Mouse (Mus musculus): ENCODE data around the gene Dgkd. TPM values are rescaled to one million over a fixed set of nuclear protein-coding genes. Genes with fewer than 3 reads are reported as not detected.

The Dgkd gene
- total RNA-seq, 1 experiment from 2014 or later = 81.6 TPM

DNA sequence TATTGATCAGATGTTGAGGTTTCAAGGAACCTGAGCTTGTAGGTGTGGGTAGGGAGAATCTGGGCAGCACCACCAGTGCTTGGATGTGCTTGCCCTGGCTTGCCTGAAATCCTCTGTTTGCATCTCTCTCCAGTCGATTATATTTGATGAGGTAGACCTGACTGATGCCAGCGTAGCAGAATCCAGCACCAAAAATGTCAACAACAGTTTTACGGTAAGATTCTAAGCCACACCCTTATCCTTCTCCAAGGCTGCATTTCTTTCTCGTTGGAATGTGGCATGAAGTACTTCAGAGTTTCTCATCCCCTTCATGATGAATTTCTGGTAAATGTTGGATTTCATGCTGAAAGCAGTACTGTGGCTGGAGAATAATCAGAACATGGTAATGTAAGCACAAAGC is 28.6 kb downstream of the Dgkd start:
- no peak for DNase-seq

DNA sequence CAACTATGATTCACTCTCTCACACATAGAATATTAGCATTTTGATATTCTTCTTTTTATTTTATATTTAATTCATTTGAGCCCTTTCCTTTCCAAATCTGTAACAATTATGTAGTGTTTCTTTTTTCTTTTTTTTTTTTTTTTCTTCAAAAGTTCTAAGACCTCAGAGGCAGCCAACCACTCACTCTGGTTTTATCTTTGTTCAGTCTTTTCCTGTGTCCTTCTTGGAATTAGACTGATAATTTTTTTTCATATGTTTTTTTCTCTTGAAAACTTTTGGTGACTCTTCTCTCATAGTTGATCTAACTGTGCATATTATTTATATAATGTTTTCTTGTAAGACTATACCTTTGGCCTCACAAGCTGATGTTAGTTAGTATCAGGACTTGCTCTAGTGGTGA is 29.5 kb downstream of the Dgkd start:
- no peak for DNase-seq

DNA sequence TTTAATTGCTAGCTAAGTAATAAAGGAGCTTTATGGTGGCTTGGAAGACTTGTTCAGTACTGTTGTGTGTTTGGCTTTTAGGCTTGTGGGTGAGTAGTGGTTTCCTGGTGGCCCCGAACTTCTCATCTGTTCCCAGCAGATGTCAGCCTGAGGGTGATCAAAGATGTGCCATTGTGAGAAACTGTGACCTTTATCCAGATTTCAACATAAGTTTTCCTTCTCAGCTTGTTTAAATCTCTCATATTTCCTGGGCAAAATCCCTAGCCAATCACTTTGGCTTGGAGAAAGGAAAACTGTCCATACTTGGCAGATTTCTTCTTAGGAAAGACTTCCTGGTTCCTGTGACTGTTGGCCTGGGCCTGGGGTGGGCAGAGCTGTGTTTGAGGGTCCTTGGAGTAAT is 37.9 kb downstream of the Dgkd start:
- peak; percentile 36 for DNase-seq

DNA sequence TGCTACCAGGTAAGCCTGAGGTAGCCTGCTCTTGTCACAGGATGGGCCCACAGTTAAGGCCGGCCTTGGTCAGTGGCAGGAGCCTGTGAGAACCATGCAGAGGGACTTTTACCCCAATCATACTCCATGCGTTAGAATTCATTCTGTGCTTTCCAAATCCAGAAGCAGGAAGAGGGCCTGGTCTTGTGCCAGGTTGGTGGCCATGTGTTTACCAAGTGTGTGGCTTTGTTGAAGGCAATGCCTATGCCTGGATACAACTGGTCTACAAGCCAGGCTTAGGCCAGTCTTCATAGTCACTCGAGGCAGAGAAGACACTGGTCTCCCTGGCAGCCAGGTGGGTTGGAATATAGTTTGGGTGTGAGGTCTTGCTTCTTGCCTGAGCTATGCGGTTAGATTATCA is 38.5 kb downstream of the Dgkd start:
- peak; percentile 29 for DNase-seq

DNA sequence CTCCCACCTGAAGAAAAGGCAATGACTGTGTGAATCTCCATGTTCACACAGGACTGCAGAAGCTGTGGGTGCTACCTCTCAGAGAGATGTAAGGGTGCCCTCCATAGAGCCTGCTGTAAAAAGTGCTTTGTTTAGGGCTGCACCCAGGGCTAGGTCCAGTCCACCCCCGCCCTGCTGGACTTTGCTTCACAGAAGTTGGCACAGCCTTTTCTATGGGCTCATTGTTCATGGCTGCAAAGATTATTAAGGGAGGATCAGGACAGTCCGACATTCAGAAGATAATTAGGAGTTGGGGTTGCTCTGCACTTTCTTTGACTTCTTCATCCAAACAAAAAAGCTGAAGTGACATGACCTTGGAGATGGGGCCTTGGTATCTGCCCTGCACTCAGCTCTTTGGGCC is 39.4 kb downstream of the Dgkd start:
- no peak for DNase-seq

DNA sequence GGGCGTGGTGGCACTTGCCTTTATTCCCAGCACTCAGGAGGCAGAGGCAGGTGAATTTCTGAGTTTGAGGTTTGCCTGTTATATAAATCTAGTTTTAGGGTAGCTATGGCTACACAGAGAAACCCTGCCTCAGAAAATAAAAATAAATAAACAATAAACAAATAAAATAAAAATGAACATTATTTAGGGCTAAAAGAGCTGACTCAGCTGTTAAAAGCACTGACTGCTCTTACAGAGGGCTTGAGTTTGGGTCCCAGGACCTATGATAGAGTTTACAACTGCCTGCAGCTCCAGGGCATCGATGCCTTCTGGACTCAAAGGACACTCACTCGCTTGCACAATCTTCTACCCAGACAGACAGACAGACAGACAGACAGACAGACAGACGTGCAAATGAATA is 40.3 kb downstream of the Dgkd start:
- DNase-seq = no peak

DNA sequence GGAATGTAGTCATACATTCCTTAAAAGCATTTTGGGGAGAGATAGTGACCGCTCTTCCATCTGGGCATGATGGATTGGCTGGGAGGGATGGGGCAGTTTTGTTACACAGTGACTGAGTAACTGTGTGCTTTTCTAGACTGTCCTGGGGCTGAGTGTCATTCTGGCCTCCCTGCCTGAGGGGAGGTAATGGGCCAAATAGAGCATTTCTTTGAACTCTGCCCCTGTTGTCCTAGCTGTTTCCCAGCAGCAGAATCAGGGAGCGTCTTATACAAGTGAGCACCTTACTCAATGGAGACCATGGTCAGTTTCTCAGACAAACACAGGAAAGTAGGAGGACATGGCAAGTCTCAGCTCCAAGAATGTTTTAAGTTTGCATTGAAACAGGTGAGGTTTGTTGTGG is 43.8 kb downstream of the Dgkd start:
- DNase-seq = no peak

DNA sequence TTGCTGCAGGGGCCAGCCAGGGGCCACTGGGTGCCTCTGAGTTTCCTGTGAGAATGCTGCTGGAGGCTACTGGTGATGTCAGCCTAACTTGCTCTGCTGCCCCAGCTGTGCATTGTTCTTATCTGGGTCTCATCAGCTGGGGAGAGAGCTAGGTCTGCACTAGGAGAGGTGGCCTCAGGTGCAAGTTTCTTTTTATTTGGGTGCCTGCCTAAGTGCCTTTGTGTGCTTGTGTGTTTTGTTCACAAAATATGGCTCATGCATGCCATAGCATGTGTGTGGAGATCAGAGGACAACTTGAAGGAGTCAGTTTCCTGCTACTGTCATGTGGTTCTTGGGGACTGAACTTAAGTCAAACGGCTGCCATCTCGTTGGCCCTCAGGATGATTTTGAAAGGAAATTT is 46.6 kb downstream of the Dgkd start:
- DNase-seq = no peak

DNA sequence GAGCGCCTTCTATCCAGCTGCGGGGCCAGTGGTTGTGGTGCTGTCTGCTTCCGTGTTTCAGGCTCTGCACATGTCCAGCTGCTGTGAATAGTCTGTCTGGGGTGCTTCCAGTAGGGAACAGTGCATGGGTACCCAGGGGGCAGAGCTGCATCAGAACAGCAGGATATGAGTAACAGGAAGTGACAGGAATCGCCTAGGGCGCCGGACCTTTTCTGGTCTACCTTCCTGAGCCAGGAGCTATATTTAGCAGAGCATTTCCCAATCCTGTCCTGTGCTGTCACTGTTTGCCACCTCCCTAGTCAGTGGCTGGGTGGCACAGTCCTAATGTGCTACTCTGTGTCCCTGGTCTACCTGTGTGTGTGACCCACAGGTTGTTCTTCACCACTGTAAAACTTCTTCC is 47.9 kb downstream of the Dgkd start:
- DNase-seq = peak; percentile 67

DNA sequence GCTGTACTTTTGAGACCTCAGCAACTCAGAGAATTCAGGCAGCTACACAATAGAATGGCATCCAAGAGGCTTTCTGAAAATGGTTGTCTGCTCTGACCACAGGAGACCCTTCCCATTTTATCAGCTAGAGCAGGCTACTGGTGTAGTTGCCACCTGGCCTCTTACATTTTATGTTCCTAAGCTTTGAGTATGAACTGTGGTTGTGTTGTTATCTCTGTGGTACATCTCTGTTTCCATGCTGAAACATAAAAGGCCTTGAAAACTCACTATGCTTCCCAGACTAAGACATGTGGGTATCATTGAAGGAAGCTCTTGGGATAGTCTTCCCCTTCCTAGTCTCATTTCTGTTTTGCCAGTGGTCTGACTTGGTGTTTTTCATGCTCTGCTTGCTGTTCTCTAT is 49.1 kb downstream of the Dgkd start:
- no peak for DNase-seq

DNA sequence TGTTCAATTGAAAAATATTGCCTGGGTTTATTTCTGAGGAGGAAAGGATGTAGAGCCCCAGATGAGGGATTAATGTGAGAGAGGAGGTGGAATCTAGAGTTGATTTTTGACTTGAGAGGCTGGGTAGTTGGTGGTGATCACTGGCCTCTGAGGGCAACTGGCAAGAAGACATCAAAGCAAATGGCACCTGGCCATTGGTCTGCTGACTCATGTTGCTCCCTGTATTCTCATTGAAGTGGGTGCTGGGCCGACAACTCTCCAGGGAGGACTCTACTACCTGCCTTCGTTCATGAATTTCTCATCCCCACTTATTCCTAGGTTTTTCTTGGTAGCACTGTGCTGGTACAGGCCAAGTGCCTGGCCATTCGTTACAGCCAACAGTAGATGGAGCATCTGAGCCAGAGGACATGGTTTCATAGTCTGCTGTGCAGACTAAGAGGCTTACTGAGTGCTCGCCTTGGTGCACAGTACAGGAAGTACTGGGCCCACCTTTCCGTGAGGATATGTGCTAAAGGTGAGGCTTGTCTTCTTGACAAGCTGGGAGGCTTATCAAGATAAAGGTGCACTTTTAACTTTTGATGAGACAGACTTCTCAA is 53.4 kb downstream of the Dgkd start:
- DNase-seq = peak; percentile 15

DNA sequence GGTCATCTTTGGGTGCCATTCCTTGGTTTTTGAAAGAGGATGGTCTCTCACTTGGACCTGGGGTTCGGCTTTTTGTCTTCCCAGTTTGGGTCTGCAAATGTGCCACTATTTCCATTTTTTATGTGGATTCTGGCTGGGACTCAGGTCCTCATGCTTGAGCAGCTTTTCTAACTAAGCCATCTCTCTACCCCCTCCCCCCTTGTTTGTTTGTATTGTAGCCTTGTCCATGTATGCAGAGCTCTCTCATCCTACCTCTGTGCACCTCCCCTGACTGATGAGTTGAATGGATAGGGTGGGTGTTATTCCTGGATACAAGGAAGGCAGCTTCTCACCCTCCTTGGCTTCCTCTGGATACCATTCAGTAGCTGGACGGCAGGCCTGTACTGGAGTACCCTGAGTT is 54.9 kb downstream of the Dgkd start:
- DNase-seq = no peak

DNA sequence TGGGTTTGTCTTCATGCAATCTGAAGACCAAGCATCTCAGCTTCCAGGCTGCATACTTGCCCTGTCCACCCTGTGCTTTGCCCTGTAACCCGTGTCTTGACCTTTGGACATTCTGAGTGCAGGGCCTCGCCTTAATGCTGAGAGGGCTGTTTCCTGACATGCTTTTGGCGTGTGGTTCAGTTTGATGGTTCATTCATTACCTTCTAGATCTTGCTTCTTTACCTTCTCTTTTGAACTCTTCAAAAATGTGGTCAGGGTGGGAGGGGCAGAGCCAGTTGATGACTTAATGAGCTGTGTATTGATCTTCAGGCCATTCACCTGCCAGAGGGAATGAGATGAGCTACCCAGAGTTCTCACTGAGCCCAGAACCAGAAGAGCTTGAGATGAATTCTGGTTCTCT is 55.6 kb downstream of the Dgkd start:
- DNase-seq = no peak

DNA sequence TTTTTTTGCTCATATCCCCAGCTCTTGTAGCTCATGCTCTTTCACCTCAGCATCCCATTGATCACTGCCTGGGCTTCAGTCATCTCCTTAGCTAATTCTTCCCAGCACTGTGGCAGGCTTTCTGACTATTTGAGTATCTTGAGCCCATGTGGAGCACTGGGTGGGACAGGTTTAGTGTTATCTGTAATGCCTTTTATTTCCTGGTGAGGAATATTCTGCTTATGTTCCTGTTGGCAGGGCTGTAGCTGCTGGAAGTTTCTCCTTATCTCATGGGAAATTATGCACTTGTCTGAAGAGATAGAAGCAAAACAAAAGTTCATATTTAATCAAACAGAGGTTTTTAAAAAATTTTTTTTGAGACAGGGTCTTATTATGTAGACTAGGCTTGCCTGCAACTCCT is 56.5 kb downstream of the Dgkd start:
- DNase-seq = no peak

DNA sequence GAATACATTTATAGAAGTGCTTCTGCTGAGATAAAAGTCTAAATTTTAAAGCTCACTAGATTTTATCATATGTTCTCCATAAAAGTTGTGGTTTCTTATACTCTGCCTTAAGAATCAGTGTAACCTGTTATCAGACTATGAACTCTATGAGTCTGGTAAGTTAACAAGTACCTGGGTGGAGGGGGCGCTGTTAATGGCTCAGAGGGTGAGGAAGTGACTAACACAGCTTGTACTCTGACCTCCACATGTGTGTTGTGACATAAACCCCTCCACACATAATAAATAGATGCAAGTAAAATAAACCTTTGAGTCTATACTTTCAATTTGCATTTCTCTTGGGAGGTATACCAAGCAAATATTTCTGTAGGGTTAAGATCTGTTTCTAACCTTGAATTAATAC is 57.3 kb downstream of the Dgkd start:
- no peak for DNase-seq

DNA sequence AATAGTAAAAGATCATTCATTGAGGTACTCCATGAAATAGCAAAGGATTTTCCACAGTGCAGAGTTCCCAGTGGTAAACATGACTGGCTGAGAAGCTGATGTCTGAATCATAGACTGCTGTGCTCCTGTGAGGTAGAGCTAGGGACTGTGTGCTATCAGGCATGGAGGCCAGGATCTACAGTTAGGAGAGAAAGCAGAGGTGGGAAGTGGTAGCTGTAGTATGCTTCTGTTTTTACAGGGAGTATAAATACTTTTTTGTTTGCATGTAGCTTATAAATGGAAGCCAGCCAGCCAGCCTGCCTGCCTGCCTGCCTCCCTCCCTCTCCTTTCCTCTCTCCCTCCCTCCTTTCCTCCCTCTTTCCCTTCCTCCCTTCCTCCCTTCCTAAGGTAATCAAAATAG is 60.3 kb downstream of the Dgkd start:
- no peak for DNase-seq

DNA sequence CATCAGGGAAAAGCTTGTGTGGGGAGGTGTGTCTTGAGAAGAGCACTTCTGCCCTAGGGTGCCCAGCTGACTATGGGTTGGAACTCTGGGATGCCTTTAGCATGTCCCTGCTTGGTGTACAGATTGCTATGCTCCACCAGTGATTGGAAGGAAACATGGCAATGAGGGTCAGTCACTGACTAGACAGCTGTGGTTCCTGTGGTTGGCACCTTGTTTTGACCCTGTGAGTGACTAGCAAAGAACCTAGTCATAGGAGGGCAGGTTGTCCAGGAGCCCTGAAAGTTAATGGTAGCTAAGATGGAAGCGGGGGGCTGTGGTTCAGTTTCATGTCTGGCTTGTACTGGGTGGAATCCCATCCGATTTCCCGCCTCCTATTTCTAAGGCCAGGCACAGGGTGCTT is 64.3 kb downstream of the Dgkd start:
- no peak for DNase-seq

DNA sequence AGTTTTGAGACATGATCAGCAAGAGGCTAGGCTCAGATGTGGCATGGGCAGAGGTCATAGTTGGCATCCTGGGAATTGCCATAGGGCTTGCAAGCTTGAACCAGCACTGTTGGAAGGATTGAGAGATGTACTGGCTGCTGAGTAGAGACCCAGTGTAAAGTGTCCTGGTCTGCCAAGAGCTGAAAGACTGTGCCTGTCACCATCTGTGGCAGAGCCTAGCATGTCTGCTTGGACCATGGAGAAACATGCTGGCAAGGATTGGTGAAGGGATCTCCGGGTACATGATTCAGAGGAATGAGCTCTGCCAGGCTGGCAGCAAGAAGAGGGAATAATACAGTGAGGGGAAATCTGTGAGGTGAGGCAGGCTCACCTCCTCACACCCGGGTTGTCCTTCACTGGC is 65.0 kb downstream of the Dgkd start:
- no peak for DNase-seq

DNA sequence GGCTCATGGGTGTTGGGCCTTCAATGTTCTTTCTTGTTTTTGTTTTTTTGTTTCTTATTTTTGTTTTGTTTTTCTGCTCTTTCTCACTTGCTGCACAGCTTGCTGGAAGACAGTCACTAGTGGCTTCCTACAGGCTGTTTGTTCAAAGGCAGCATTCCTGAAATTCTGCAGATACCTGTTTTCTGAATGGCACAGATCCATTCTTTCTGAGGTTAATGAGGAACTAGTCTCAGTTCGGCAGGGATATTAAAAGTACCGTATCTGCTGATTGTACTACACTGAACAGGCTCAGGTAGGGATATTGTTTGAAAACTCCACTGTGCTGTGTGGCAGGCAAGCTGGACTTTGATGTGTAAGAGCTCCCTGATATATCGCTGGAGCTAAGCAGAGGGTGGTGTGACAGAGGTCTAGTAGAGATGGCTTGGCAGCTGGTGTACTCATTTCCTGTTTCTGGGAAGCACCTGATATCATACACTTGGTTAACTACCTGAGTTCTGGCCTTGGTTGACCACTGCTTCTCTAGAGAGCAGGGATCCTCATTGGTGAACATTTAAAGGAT is 67.0 kb downstream of the Dgkd start:
- DNase-seq = no peak

DNA sequence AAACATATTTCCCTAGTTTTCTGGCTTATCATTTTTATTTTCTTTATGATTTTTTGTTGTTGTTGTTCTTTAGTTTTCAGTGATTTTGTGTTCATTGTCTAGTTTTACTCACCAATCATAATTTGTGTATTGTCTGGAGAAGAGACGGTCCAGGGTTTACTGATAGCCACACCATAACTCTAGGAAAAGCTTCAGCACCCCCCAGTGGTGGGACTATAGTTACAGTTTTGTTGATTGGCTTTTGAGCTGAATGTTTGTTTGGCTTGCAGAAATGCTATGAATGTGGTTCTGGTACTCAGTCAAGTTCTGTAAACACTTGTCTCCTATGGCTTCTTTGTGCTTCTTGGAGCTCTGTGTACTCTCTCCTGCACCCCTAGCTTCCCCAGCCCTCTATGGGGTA is 69.6 kb downstream of the Dgkd start:
- peak; percentile 66 for DNase-seq

DNA sequence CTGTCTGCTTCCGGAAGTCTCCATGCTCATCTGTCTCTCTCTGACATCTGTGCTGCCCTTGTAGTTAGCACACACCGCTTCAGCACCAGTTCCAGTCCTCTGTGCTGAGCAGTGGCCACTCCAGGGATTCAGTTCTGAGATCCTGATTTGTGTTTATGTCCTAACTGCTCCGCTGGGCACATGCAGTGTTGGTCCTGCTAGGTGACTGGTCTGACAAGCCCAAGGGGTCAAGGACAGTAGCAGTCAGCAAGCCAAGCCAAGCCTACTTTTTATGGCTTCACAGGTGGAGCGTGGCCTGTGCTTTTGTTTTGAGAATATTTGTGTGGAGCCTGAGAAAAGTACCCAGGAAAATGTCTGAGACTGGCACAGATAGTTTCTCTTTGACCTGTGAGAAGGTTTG is 71.8 kb downstream of the Dgkd start:
- DNase-seq = no peak

DNA sequence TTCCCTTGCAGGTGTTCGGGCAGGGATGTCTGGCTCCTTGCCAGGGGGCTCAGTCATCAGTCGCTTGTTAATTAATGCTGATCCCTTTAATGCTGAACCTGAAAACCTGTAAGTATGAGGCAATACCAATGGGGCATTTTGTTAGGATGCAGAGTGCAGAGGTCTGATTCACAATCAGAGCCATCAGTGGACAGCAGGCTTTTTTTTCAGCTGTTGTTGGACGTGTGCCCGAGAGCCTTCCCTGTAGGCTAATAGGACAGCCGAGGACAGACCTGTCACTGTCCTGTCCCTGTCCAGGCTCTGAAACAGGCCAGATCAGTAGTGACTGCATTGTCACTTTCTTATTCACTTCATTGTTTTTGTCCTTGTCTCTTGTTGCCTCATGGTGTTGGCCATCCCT is 76.6 kb downstream of the Dgkd start:
- peak; percentile 83 for DNase-seq

DNA sequence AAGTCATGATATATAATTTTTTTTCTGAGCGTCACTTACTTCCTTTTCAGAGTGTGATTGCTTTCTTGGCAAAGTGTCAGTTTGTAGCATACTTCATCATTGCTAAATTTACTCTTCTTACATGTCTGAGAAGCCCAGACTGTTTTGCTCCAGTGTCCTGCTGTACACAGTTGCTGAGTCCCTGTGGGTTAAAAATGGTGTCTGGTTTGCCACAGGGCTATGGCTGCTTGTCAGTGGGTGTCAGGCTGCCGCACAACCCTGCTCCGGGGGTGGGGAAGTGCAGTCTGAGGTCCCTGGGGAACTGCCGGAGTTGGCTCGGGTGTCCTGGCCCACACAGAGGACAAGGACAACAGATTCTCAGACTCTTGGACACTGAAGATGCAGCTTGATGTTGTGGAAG is 80.0 kb downstream of the Dgkd start:
- DNase-seq = no peak

DNA sequence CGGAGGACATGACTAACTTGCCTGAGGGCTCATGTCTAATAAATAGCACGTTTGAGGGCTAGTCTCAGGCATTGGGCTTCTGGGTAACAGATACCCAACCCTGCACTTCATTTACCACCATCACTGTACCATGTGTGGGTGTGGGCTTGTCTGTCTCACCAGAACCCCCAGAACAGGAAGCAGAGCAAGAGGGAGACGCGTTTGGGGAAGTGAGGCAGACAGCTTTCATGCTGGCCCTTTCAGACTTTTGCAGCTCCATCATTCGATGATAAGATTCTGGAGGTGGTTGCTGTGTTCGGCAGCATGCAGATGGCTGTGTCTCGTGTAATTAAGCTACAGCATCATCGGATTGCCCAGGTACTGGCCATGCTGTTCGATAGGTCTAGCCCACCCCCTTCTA is 82.0 kb downstream of the Dgkd start:
- no peak for DNase-seq

DNA sequence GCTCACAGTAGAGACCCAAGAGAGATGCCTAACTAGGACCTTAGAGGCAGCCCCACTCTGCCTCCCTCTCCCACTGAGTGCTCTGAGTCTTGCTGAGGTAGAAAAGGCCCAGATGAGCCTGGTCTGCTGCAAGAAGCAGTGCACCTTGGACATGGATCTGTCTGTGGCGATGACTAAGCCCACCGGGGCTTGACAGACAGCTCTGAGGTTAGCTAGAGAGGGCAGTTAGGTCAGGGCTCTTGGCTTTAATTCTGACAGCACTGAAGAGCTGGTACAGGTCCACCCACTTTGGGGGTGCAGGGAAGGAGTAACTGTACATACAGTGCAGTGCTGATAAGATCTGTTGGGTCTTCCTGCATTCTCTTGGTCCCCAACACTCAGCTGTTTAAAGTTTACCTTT is 82.5 kb downstream of the Dgkd start:
- DNase-seq = peak; percentile 21

Measured in adrenal gland, postnatal 14 days (tissue).